Mouse (Mus musculus): Measurements from ENCODE around the gene Rin1.

Gene Rin1

DNA sequence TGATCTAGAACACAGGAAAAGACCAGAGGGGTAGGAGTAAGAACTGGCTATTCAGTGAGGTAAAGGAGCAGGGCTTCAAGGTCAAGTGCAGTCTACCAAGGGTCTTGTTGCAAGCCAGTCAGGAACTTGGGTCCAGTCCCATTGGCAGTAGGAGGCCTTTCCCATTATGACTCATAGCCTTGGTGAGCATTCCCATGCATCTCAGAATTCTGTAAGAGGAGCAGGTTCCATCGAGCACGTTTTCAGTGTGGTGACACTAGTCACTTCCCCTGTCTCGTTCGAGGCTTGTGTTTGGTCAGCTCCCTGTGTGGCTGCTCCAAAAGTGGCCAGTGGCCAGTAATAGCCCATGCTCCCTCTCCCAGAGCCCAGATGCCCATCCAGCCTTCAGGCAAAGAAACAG is 4.8 kb upstream of the Rin1 start:
- DNase-seq, result no peak

GRCm38 (mm10) chr19:5048138-5049056 is 1.9 kb upstream of the Rin1 start:
- DNase-seq, result no peak

- DNase-seq, result no peak
These were observed 956 bp upstream of the Rin1 start for GRCm38 (mm10) chr19:5049325-5049724.

DNA sequence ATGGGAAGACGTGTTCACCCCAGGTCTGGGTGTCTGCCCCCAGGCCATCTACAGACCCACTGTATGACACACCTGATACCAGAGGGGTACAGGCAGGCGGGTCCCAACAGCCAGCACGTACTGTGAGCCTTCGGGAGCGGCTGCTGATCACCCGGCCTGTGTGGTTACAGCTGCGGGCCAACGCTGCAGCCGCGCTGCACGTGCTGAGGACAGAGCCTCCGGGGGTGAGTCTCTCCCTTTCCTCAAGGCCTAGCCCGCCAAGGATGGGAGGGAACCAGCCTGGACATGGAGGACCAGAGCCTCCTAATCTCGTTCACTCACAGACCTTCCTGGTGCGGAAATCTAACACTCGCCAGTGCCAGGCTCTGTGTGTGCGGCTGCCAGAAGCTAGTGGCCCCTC is 750 bp downstream of the Rin1 start:
- DNase-seq, result no peak

DNA sequence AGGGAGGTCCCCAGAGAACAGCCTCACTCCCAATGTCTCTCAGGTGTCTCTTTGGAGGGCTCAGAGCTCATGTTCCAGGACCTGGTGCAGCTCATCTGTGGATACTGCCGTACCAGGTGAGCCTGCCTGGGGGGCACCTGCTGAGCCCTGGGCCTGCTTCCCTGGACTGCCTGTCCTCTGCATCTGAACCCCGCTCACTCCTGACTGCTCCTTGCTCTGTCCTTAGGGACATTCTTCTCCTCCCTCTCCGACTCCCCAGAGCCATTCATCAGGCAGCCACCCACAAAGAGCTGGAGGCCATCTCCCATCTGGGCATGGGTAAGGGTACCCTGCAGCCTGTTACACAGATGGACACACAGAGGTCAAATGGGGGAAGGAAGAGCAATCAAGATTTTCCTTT is 1.2 kb downstream of the Rin1 start:
- DNase-seq, result no peak

GRCm38 (mm10) chr19:5052166-5052822 is 2.0 kb downstream of the Rin1 start:
- DNase-seq, result peak; percentile 75

DNA sequence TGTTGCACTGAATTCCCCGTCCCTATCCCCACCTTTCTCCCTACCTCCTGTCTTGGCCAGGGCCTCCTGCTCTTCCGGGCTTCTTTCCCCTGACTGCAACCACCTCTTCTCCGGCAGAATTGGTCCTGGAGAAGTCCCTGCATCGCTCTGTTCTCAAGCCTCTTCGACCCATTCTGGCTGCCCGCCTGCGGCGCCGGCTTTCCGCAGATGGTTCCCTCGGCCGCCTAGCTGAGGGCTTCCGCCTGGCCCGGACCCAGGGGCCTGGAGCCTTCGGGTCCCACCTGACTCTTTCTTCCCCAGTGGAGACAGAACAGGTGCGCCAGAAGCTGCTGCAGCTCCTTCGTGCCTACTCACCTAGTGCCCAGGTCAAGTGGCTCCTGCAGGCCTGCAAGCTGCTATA is 2.6 kb downstream of the Rin1 start:
- DNase-seq, result peak; percentile 82

GRCm38 (mm10) chr19:5053909-5054308 is 3.6 kb downstream of the Rin1 start:
- DNase-seq, result peak; percentile 80

DNA sequence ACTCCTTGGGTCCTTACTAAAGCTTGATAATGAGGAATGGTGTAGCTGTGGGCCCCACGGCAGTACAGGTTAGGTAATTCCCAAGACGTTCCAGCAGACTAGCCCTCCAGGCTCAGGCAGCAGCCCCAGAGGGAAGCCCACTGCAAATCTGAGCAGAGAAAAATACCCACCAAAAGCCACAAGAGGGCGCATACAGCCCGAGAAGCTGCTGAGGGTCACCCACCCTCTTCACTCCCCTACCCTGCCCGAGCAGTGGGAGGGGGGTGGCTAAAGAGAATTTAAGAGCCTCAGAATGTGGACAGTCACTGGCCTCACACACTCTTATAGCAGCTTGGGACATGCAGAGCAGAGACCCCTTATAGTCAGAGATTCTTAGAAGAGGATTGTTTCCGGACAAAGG is 6.0 kb downstream of the Rin1 start:
- no peak for DNase-seq

- DNase-seq, result no peak
These were observed 7.8 kb downstream of the Rin1 start for GRCm38 (mm10) chr19:5057876-5058775.

GRCm38 (mm10) chr19:5058801-5059771 is 8.8 kb downstream of the Rin1 start:
- no peak for DNase-seq

- DNase-seq, result no peak
These were observed 10.4 kb downstream of the Rin1 start for GRCm38 (mm10) chr19:5060365-5061330.

- DNase-seq, result no peak
These were observed 11.8 kb downstream of the Rin1 start for GRCm38 (mm10) chr19:5062041-5062440.

- DNase-seq, result no peak
These were observed 12.2 kb downstream of the Rin1 start for GRCm38 (mm10) chr19:5062446-5062845.

DNA sequence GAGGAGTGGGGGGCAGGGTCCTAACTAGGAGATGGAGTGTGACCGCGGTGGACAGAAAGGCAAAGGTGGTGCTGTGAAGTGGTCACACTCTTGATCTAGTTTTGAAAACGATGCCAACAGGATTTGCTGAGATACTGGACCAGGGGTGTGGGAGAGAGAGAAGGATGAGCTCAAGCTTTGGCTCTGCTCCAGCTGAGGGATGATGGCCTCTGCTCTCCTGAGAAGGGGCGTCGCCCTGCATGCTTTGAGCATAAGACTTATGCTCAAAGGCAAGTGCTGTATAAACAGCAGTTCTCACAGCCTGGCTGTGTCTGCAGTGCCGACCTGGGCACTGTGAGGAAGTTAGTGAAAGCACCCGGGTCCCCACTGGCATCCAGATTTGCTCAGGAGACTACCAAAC is 14.8 kb downstream of the Rin1 start:
- no peak for DNase-seq

- DNase-seq, result no peak
These were observed 16.9 kb downstream of the Rin1 start for GRCm38 (mm10) chr19:5067040-5067799.

DNA sequence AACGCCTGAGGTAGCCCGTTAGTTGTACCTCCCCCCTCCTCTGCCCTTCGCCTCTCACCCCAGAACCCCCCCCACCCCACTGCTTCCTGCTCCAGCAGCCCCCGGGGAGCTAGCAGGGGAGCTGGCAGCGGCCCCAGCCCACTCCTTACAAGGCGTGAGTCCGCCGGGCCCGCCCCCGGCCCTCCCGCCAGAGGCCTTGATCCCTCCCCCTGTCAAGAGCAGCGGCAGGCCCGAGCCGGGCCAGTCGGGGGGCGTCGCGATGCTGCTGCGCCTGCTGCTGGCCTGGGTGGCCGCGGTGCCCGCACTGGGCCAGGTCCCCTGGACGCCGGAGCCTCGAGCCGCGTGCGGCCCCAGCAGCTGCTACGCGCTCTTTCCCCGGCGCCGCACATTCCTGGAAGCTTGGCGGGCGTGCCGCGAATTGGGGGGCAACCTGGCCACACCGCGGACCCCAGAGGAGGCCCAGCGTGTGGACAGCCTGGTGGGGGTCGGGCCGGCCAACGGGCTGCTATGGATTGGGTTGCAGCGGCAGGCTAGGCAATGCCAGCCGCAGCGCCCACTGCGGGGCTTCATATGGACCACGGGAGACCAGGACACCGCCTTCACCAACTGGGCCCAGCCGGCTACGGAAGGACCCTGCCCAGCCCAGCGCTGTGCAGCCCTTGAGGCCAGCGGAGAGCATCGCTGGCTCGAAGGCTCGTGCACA is 17.7 kb downstream of the Rin1 start, which contains the start of gene Cd248:
Cd248 (plus strand) TSS at position 212 of the 703 bp plus-strand sequence.
- DNase-seq, result peak; percentile 38

DNA sequence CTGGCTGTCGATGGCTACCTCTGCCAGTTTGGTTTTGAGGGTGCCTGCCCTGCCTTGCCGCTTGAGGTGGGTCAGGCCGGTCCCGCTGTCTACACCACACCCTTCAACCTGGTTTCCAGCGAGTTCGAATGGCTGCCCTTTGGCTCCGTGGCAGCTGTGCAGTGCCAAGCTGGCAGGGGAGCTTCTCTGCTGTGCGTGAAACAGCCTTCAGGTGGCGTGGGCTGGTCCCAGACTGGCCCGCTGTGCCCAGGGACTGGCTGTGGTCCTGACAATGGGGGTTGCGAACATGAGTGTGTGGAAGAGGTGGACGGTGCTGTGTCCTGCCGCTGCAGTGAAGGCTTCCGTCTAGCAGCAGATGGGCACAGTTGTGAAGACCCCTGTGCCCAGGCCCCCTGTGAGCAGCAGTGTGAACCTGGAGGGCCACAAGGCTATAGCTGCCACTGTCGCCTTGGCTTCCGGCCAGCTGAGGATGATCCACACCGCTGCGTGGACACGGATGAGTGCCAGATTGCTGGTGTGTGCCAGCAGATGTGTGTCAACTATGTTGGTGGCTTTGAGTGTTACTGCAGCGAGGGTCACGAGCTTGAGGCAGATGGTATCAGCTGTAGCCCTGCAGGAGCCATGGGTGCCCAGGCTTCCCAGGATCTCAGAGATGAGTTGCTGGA is 18.4 kb downstream of the Rin1 start:
- peak; percentile 47 for DNase-seq

DNA sequence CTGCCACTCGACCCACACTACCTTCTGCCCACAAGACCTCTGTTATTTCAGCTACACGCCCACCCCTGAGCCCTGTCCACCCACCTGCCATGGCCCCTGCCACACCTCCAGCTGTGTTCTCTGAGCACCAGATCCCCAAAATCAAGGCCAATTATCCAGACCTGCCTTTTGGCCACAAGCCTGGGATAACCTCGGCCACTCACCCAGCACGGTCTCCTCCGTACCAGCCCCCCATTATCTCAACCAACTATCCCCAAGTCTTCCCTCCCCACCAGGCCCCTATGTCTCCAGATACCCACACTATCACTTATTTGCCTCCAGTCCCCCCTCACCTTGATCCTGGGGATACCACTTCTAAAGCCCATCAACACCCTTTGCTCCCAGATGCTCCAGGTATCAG is 19.2 kb downstream of the Rin1 start:
- DNase-seq, result peak; percentile 33
